Mouse (Mus musculus): Measurements from ENCODE around the gene Trex1.
A peak's percentile ranks its signal among the peaks of the same experiment; 100 is the strongest.

Gene Trex1

GRCm38 (mm10) chr9:109059136-109059903 is at the start of gene Trex1:
Gene Trex1, minus strand, starts transcription at chr9:109059734.
- DNase-seq (ENCODE audit: low read depth, low spot score) = peak; percentile 72

- DNase-seq (ENCODE audit: low read depth, low spot score) = no peak
Observed at GRCm38 (mm10) chr9:109107341-109107740, 47.8 kb upstream of the Trex1 start.

DNA sequence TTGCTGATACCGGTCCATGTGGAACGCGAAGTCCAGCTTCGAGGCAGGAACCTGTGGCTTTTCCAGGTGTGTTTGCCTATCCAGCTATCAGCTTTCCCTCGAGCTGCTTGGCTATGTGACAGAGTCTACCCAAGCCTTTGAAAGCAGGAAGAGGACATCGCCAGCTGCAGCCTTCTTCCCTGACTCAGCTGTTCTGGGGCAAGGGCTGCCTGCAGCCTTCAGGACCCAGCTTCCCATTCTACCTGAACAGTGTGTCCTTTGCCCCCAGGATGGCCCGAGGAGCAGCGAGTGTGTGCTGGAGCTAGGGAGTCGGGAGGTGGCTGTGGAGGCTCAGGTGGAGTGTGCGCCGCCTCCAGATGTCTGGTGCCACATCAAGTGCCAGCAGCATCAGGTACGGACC is 46.1 kb upstream of the Trex1 start:
- DNase-seq (ENCODE audit: low read depth, low spot score) = no peak

GRCm38 (mm10) chr9:109105011-109105410 is 45.5 kb upstream of the Trex1 start:
- no peak for DNase-seq (ENCODE audit: low read depth, low spot score)

GRCm38 (mm10) chr9:109104083-109104482 is 44.5 kb upstream of the Trex1 start:
- DNase-seq (ENCODE audit: low read depth, low spot score) = no peak

GRCm38 (mm10) chr9:109103250-109103649 is 43.7 kb upstream of the Trex1 start:
- DNase-seq (ENCODE audit: low read depth, low spot score) = no peak

DNA sequence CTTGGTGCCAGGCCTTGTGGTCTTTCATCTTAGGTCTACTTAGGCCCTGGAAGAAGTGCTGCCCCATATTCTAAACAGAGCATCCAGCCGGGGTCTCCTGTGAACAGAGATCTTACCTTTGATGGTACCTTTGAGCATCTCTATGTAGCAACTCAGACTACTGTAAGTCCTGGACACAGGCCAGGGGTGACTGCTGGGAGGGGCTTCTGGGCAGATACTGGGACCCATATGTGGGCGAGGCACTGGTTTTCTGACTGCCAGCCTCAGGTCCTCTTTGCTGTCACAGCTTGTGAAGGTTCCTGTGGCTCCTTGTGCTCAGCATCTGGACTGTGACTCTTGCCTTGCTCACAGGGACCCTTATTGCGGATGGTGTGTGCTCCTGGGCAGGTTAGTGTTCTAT is 43.0 kb upstream of the Trex1 start:
- DNase-seq (ENCODE audit: low read depth, low spot score) = no peak

- no peak for DNase-seq (ENCODE audit: low read depth, low spot score)
Observed at GRCm38 (mm10) chr9:109101933-109102445, 42.5 kb upstream of the Trex1 start.

DNA sequence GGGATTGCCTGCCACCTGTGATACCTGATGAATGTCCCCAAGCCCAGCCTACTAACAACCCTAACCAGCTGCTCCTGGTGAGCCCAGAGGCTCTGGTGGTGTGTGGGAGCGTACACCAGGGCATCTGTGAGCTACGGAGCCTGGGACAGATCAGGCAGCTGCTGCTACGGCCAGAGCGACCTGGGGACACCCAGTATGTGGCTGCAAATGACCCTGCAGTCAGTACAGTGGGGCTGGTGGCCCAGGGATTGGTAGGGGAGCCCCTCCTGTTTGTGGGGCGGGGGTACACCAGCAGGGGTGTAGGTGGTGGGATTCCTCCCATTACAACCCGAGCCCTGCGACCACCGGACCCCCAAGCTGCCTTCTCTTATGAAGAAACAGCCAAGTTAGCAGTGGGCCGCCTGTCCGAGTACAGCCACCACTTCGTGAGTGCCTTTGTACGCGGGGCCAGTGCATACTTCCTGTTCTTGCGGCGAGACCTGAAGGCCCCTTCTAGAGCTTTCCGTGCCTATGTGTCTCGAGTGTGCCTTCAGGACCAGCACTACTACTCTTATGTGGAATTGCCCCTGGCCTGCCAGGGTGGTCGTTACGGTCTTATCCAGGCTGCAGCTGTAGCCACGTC is 40.9 kb upstream of the Trex1 start:
- DNase-seq (ENCODE audit: low read depth, low spot score) = no peak

DNA sequence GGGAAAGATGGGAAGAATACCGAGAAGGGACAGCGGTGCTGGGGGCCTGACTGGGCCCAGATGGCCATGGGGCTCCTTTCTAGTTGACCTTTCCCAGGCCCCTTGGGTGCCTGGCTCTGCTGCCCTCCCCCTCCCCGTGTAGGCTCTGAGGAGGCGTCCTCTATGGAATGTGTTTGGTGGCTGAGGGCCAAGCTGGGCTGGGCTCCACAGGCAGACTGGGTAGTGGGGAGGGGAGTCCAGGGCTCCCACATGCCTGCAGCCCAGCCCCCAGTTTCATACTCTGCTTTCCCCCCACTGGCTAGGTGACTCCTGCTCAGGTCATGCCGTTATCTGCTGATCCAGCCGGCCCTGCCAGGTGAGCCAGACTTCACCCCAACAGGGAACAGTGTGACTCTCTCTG is 39.4 kb upstream of the Trex1 start:
- DNase-seq (ENCODE audit: low read depth, low spot score) = no peak

DNA sequence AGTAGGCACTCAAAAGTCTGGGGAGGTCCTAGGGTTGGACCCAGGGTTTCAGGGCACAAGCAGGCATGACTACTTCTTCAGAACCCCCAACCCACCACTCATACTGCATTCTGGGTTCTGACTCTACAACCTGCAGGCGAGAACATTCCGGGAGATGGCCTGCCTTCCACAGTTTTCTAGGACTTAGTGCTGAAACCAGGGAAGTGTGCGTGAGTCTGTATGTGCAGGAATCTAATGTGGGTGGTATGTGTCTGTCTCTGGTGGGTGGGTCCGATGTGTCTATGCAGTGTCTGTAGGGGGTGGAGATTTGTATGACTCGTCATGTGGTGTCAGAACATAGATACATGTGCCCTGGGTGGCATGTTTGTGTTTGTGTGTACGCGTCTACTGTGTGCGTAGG is 38.8 kb upstream of the Trex1 start:
- DNase-seq (ENCODE audit: low read depth, low spot score) = no peak

DNA sequence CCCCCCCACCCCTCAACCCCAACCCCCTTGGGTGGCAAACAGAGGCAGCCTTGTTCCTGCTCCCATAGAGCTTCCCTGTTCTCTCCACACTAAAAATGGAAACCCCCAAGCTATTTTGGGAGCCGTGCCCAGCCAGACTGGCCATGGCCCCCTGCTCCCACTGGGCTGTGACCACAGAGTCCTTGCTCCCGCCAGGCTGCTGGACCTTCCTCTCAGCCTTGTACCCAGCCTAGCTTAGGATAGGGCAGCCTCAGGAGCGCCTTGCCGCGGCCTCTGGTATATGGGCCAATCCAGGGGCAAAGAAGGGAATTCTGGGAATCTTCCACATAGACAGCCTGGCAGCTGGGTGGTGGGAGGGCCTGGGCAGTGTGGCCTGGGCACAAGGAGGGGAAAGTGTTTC is 38.3 kb upstream of the Trex1 start:
- no peak for DNase-seq (ENCODE audit: low read depth, low spot score)

GRCm38 (mm10) chr9:109097291-109097690 is 37.8 kb upstream of the Trex1 start:
- DNase-seq (ENCODE audit: low read depth, low spot score) = no peak

DNA sequence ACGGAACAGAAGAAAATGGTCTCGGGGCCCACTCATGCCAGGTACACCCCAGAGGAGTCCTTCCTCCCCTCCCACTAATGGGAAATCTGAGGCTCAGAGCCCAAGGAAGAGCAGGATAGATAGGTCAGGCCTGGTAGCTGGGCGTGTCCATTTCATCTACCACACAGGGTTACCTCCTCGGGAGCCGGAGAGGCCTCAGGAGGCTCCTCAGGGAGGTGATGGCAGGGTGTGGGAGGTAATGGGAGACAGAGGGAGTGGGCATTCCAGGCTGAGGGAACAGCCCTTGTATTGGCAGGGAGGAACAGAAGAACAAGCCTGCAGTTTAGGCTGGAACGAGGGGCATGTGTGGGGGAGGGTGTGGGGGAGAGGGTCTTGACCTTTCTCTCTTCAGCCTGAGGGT is 37.3 kb upstream of the Trex1 start:
- DNase-seq (ENCODE audit: low read depth, low spot score) = no peak

DNA sequence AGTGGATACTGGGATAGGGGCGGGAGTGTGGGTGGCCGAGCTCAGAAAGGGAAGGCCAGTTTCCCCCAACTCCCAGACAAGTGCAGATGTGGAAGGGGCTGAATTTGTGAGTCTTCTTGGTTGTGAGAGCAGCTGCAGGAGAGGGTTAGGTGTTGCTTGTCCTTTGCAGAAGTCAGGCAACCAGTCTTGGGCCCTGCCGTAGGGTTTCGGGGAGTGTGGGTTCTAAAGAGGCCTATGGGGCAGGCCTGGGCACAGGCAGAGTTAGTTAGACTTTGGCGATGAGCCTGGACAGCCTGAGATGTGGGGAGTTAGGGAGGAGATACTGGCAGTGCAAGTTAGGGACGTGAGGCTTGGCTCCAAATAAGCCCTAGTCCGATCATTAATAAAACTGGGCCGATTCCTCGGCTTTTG is 36.7 kb upstream of the Trex1 start:
- no peak for DNase-seq (ENCODE audit: low read depth, low spot score)

DNA sequence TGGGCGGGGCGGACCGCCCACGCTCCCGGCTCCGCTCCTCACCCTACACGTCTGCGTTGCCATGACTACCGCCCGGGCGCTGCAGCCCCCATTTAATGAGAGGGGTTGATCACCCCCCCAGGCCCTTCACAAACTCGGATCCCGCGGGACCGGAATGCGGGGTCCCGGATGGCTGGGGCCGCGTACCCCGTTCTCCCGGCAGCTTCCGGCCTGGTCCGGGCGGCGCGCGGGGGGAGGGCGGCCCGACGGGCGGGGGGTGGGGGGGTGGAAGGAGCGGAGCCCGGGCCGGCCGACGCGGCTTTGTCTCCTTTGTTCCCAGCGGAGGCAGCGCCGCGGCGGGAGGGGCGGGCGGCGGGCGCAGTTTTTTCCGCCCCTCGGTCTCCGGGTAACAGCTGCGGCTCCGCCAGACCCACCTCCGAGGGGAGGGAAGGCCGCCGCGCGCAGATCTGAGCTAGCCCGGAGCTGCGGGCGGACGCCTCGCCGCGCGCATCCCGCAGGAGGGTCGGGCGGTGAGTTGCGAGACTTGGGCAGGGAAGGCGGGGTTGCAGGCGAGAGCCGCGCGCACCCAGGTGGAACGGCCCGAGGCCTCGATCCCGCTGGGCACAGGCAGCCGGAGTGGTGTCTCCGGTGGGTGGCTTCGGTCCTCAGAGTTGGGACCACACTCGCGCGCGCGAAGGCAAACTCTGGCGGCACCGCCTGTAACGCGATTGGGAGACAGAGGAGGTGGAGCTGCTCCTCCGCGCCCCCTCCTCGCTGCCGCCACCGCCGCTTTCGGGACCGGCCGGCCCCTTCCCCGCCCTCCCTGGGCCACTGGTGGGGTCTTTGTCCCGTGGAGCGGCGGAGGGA is 35.8 kb upstream of the Trex1 start, which contains the start of gene Plxnb1:
TSS of gene Plxnb1 (plus strand) at position 253 of the 846 bp plus-strand sequence.
- DNase-seq (ENCODE audit: low read depth, low spot score) = no peak

- no peak for DNase-seq (ENCODE audit: low read depth, low spot score)
Observed at GRCm38 (mm10) chr9:109094553-109095136, 35.1 kb upstream of the Trex1 start.

DNA sequence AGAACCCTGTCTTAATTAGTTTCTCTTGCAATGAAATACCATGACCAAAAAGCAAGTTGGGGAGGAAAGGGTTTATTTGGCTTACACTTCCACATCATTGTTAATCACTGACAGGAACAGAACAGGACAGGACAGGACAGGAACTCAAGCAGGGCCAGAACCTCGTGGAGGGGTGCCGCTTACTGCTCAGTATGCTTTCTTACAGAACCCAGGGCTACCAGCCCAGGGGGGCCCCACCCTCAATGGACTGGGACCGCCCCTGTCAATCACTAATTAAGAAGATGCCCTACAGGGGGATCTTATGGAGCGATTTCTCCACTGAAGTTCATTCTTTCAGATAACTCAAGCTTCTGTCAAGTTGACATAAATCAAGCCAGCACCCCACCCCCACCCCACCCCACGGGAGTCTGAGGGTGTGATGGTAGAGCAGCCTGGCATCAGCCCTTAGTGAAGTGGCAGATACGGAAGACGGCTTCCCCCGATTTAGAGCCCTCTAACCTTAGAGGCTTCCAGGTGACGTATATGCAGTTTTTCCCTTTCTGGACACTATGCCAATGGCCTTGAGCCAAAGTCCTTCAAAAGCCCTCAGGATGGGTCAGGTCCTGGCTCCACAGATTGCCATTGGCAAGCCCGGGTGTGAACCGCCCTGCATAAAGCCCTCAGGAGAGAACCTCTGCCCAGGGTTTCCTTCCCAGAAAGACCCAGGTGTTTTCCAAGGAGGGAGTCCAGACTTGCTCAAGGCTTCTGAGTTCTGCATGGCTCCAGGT is 34.4 kb upstream of the Trex1 start:
- DNase-seq (ENCODE audit: low read depth, low spot score) = no peak

DNA sequence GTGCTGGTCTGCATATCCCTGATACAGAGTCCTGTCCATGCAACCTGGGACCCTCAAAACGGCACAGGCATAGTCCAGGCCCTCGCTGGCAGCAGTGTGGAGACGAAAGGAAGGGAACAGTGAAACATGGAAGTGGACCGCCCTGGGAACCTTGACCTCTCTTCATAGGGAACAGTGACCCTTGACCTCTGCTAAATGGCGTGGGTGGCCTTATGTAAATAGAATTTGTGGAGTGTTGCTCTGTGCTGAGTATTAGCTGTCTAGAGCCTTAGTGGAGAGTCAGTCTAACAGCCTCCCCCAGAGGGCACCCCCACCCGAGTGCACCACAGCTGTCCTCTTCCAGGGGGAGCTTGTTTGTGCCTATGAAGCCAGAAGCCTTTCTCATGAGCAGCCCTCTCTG is 33.3 kb upstream of the Trex1 start:
- no peak for DNase-seq (ENCODE audit: low read depth, low spot score)

- DNase-seq (ENCODE audit: low read depth, low spot score) = no peak
Observed at GRCm38 (mm10) chr9:109091802-109092201, 32.3 kb upstream of the Trex1 start.

GRCm38 (mm10) chr9:109090446-109090845 is 30.9 kb upstream of the Trex1 start:
- DNase-seq (ENCODE audit: low read depth, low spot score) = no peak
